Mouse (Mus musculus) brain, embryonic 14.5 days (tissue): ENCODE data around the gene Ssb. TPM values are rescaled to one million over a fixed set of nuclear protein-coding genes. Genes with fewer than 3 reads are reported as not detected.

Experiments
- DNase-seq: peaks from one replicate; pipeline ENCODE4 v3.0.0-alpha.2; 2011; ENCODE audit warnings: low read depth
- CTCF ChIP-seq: fragments of 200-500 bp; IDR thresholded peaks from 2 replicates; pipeline ENCODE4 v1.5.1; 2012; ENCODE audit warnings: inconsistent platforms, mild to moderate bottlenecking, moderate library complexity, borderline replicate concordance; ENCODE audit not compliant: insufficient read depth, insufficient read length; ENCODE audit errors: extremely low read depth
- POLR2A ChIP-seq: fragments of 200-500 bp; IDR thresholded peaks from 2 replicates; pipeline ENCODE4 v1.6.1; 2012; ENCODE audit warnings: mild to moderate bottlenecking, inconsistent platforms, borderline replicate concordance; ENCODE audit not compliant: poor library complexity, insufficient read depth, insufficient read length, severe bottlenecking; ENCODE audit errors: extremely low read depth
- polyA plus RNA-seq: library from polyadenylated mRNA; depleted of rRNA; stranded (reverse); fragments of >200 nt; gene quantifications from 2 replicates; pipeline ENCODE4 v1.2.3, GENCODE M21; 2012; rRNA removed

The Ssb gene
- 119 and 122 TPM in 2 replicates for polyA plus RNA-seq

DNA sequence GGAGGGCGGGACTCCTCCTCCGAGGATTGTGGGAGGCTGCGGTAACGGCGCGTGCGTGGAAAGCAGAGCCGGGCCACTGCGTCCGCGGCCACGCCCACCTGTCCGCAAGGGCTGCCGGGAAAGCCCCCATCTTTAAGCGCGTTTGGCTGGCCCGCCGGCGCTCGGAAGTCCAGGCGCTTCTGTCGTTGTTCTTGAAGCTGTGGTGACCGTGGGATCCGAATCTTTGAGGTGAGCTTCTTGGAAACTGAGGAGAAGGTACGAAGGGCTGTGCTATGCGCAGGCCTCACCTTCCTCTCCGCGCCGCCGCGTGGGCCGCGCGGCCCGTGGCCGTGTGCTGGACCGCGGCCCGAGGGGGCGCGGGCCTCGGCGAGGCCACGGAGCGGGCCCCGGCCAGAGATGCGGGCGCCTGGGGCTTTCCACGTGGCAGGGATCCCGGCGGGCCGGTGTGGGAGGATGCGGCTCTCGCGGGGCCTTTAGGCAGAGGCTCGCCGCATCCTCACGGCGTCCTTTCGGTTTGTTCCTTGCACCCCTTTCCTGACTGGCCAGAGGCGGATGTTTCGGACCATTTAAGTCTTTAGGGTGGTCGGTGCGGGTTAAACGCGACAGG, at the start of gene Ssb:
Gene Ssb, plus strand, starts transcription at position 78 of the 607 bp plus-strand sequence.
- TF ChIP-seq CTCF = no peak
- peak; percentile 85; the same call in 1 of the 2 replicates for TF ChIP-seq POLR2A
- peak; percentile 98 for DNase-seq

- TF ChIP-seq CTCF (no peak), POLR2A (no peak)
- DNase-seq = no peak
These were observed 44.8 kb upstream of the Ssb start for GRCm38 (mm10) chr2:69816575-69816974.

DNA sequence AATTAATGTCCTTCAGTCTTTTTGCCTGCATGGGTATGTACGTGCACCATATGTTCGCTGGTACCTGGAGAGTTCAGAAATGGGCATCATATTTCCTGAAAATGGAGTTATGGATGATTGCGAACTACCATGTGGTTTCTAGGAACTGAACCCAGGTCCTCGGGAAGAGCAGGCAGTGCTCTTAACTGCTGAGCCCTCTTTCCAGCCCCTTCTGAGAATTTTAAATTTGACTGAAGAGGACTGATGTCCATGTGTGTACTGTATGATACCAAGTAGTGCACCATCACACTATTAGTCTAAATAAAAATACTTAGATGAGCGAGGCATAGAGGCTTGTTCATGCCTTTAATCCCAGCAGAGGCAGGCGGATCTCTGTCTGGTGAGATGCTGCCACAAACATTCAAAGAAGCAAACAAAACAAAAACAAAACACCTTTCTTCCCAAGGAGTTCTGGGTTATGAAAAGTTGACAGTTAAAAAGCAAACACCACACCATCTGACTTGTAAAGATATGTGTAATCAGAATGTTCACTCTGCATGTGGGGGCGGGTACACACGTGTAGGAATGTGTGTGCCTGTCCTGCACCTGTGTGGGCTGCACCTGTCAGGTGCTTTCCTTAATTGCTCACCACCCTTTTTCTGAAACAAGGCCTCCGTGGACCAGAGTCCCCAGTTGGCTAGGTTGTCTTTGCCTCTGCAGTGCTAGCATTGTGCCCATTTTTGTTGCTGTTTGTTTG, 42.8 kb upstream of the Ssb start:
- TF ChIP-seq CTCF (no peak), POLR2A (no peak)
- no peak for DNase-seq

- TF ChIP-seq POLR2A (no peak), CTCF (no peak)
These were observed 41.2 kb upstream of the Ssb start for GRCm38 (mm10) chr2:69820201-69820600.

GRCm38 (mm10) chr2:69821711-69822110, 39.7 kb upstream of the Ssb start, which contains the start of gene Klhl23:
Gene Klhl23, plus strand, starts transcription at chr2:69821944.
- DNase-seq = peak; percentile 25
- no peak for TF ChIP-seq CTCF
- TF ChIP-seq POLR2A = no peak

More at GRCm38 (mm10) chr2:69820201-69820600, 41.2 kb upstream of the Ssb start:
- DNase-seq = no peak

GRCm38 (mm10) chr2:69822361-69823128, 38.8 kb upstream of the Ssb start:
- peak; percentile 84 for DNase-seq
- TF ChIP-seq POLR2A (peak; percentile 54), CTCF (no peak)

- DNase-seq = peak; percentile 84
- no peak for TF ChIP-seq POLR2A
- TF ChIP-seq CTCF = no peak
These were observed 38.2 kb upstream of the Ssb start for GRCm38 (mm10) chr2:69823129-69823677.

DNA sequence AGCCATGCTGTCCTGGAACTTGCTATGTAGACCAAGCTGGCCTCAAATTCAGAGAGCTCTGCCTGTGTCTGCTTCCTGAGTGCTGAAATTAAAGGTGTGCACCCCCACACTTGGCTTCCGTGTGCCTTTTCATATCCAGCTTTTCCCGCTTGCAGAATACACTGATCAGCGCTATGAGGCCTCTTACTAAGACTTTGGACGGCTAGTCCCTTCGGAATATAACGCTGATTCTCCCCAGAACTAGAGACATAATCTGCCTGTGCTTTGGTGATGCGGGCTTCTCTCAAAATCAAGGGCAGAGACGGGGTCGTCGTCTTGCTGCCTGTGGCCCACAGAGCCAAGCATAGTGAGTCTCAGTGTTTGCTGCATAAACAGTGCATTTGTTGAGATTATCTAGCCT, 35.5 kb upstream of the Ssb start:
- no peak for TF ChIP-seq CTCF
- TF ChIP-seq POLR2A = no peak
- DNase-seq = peak; percentile 17

DNA sequence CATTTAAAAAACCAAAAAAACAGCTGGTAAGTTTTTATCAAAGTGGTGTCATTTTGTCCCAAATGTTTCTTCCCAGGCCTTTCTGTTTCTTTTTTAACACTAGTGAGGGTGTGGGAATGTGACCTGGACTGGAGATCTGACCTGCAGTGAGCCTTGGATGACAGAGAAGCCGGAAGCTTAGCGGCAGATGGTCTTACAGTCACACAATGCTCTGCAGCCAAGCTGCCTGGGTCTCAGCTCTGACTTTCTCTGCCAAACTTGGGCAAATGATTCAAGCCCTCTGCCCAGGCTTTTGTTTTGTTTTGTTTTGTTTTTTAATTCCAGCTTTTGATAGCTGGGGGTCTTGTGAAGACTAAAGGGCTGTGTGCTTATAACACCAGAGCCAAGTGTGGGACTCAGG, 35.0 kb upstream of the Ssb start:
- peak; percentile 55 for DNase-seq
- TF ChIP-seq CTCF (no peak), POLR2A (no peak)

- TF ChIP-seq CTCF = no peak
- no peak for TF ChIP-seq POLR2A
- no peak for DNase-seq
These were observed 33.3 kb upstream of the Ssb start for GRCm38 (mm10) chr2:69828031-69828430.

DNA sequence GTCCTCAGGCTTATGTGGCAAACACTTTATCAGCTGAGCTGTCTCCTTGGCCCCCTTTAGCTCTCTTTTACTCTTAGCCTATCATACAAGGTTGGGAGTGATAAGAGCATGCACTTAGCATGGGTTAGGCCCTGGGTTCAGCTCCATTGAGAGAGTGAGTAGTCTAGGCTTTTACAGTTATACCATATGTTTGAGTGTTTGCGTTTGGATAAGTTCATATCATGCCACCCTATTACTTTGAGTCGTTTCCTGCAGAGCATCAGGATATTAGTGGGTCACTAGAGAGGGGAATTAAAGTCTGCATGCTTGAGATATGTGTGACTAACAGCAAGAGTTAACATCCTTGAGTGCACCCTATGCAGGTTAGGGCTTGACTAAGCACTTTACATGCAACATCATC, 31.7 kb upstream of the Ssb start:
- TF ChIP-seq CTCF (no peak), POLR2A (no peak)
- DNase-seq = no peak
